ENCODE assay signal across 8 mouse cellular contexts in genomic region chr6:29272312-29273072, GRCm38 (mm10). TPM values are rescaled to one million over a fixed set of nuclear protein-coding genes. Genes with fewer than 3 reads are reported as not detected.
A peak's percentile ranks its signal among the peaks of the same experiment; 100 is the strongest.
DNase-seq lines count a peak whose midpoint lies in the region; ATAC-seq and TF ChIP-seq lines count a peak whose summit lies in the region.

Gene Hilpda (plus strand): TSS chr6:29272488.

- TF ChIP-seq POLR2A in lung, adult 2 months (IDR thresholded peaks at IDR 0.05; ENCODE audit: borderline replicate concordance, extremely low read depth, low read depth, low read length): 0 out of 2 replicates have a peak, but pooled peaks have one; percentile 95

- DNase-seq in ES-CJ7 (ENCODE audit: low read depth, low spot score): peak; percentile 96
- peak; percentile 88 for DNase-seq in cerebellum, adult 11 months
- peak; percentile 89 for DNase-seq in heart, postnatal 25 days (ENCODE audit: low spot score)
- DNase-seq in layer of hippocampus, adult 18-20 months (ENCODE audit: low spot score in 2 of 2): peak; percentile 82 to 90
- peak; percentile 90 for DNase-seq in lung, adult 2 months
- peak; percentile 87 to 89 for DNase-seq in thymus, adult 18-20 months

- H3K4me3 ChIP-seq in forebrain, embryonic 15.5 days: peak within 1 kb of the TSS; percentile 67
- H3K4me3 ChIP-seq in lung, adult 2 months (replicated peaks; ENCODE audit: extremely low read depth, low read depth, low read length): peak within 1 kb of the TSS; percentile 80

- H3K27me3 ChIP-seq in forebrain, embryonic 15.5 days: no peaks in the 10 kb centered on the region

- peak within 1 kb of the TSS; percentile 66 for H3K9ac ChIP-seq in forebrain, embryonic 15.5 days (replicated peaks)

- peaks cover 6% of the 10 kb centered on the region for H3K36me3 ChIP-seq in forebrain, embryonic 15.5 days

- peak; percentile 99 for ATAC-seq in forebrain, embryonic 15.5 days (replicated peaks)
- peak; percentile 93 for ATAC-seq in neutrophil, adult 5-6 weeks (ENCODE audit: extremely low read depth, insufficient number of reproducible peaks, low FRiP score, poor library complexity, severe bottlenecking)

- peaks cover 15% of the 10 kb centered on the region for H3K4me1 ChIP-seq in forebrain, embryonic 15.5 days
- no peaks in the 10 kb centered on the region; the same call in none of the 2 replicates for H3K4me1 ChIP-seq in lung, adult 2 months (ENCODE audit: control insufficient read depth, insufficient read depth, low read length)

- under 1% methylated on average over 46 of the region's 46 CpGs for WGBS in forebrain, embryonic 15.5 days
- WGBS in lung, adult 2 months: under 1% methylated on average over 45 of the region's 46 CpGs

- TF ChIP-seq CTCF in lung, adult 2 months (IDR thresholded peaks at IDR 0.05; ENCODE audit: insufficient read depth, low read length): no peak

- H3K4me2 ChIP-seq in forebrain, embryonic 15.5 days (replicated peaks): peak within 1 kb of the TSS; percentile 68

- H3K9me3 ChIP-seq in forebrain, embryonic 15.5 days: no peaks in the 10 kb centered on the region

- peak within 1 kb of the TSS; percentile 65; the same call in 1 of the 2 replicates for H3K27ac ChIP-seq in forebrain, embryonic 15.5 days (replicated peaks)

- intact Hi-C loops in heart, postnatal 25 days (cut with DNase I): no loop called here

RNA-seq across cellular contexts. Expression of gene Hilpda, which starts in this region (rescaled TPM):
- 44.3 and 46.1 TPM in 2 replicates for polyA plus RNA-seq in forebrain, embryonic 15.5 days (2015; fragmentation: Nextera tagmentation; extraction: Ambion mirVana)
- 1 to 10 TPM; 5.8 to 6.6 TPM for total RNA-seq in heart, postnatal 25 days (2021)
- 1 to 10 TPM; 6.0 to 6.9 TPM for total RNA-seq in layer of hippocampus, adult 18-20 months (2021)
- polyA plus RNA-seq in lung, adult 2 months (2012; rRNA removed): 154 and 155 TPM in 2 replicates
- total RNA-seq in neutrophil, adult 5-6 weeks (2017): 1.7 and 4.4 TPM in 2 replicates

Comparison
In these comparisons a context has a peak if more than half of its experiments do, and no peak if none do; other contexts are left out.
1. Peak in every context shown above with its lines: DNase-seq, ATAC-seq, H3K4me3 ChIP-seq and H3K27ac ChIP-seq.